Mouse (Mus musculus): ENCODE measurements around the gene Gm21992.

- no peak for TF ChIP-seq EP300 (IDR thresholded peaks at IDR 0.05; ENCODE audit: insufficient read depth, low read depth, low read length)
- TF ChIP-seq CTCF (IDR thresholded peaks at IDR 0.05; ENCODE audit: low read depth, low read length): no peak
Observed at GRCm38 (mm10) chr19:4694346-4694745, 117.1 kb downstream of the Gm21992 start.

Data from ES-Bruce4 (cell line).